Mouse (Mus musculus): ENCODE data around the gene Galnt11. TPM values are rescaled to one million over a fixed set of nuclear protein-coding genes. Genes with fewer than 3 reads are reported as not detected.
"Not testable (repeated sequence)": the region's sequence is repeated elsewhere in the genome, so short reads cannot be mapped to it uniquely, and the experiment has no call there.

Galnt11 gene
- polyA plus RNA-seq, 1 experiment = 5.2 TPM

DNA sequence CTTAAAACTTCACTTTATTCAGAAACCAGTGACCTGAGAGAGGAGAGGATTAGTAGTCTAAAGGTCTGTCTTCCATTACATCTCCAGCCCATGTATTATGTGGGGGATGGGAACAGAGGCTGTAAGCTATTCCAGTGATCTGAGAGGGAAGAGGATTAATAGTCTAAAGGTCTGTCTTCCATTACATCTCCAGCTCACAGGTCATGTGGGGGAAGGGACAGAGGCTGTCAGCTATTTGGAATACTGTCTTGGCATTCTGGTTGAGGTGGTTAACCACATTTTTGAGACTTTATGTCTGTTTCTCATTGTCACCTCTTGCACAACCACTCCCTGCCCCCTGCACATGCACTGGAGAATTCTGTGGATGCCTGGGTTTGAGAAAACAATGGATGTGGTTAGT is 34.0 kb upstream of the Galnt11 start:
- H3K4me3 ChIP-seq (ENCODE audit: control insufficient read depth, low read depth, low read length) = no peak overlapping the region
- H3K4me1 ChIP-seq (ENCODE audit: control insufficient read depth, insufficient read depth, low read length) = no peaks in the 10 kb centered on the region
- H3K27me3 ChIP-seq (ENCODE audit: control insufficient read depth, insufficient read depth, low read length) = no peaks in the 10 kb centered on the region
- TF ChIP-seq CTCF (IDR thresholded peaks at IDR 0.05; ENCODE audit: control insufficient read depth, insufficient read depth, insufficient replicate concordance, low read depth, low read length) (no peak), POLR2A (IDR thresholded peaks at IDR 0.05; ENCODE audit: control insufficient read depth, low read depth, low read length) (no peak)
- H3K27ac ChIP-seq (ENCODE audit: control insufficient read depth, insufficient read depth, low read depth, low read length) = no peak overlapping the region
- no peaks in the 10 kb centered on the region for H3K36me3 ChIP-seq (ENCODE audit: control insufficient read depth, insufficient read depth, low read length)

- H3K27me3 ChIP-seq (ENCODE audit: control insufficient read depth, insufficient read depth, low read length) = no peaks in the 10 kb centered on the region
- no peaks in the 10 kb centered on the region for H3K36me3 ChIP-seq (ENCODE audit: control insufficient read depth, insufficient read depth, low read length)
- no peak overlapping the region for H3K4me3 ChIP-seq (ENCODE audit: control insufficient read depth, low read depth, low read length)
- no peaks in the 10 kb centered on the region for H3K4me1 ChIP-seq (ENCODE audit: control insufficient read depth, insufficient read depth, low read length)
- H3K27ac ChIP-seq (ENCODE audit: control insufficient read depth, insufficient read depth, low read depth, low read length) = no peak overlapping the region
- peak; percentile 48; the same call in 1 of the 2 replicates for TF ChIP-seq CTCF (IDR thresholded peaks at IDR 0.05; ENCODE audit: control insufficient read depth, insufficient read depth, insufficient replicate concordance, low read depth, low read length)
- no peak for TF ChIP-seq POLR2A (IDR thresholded peaks at IDR 0.05; ENCODE audit: control insufficient read depth, low read depth, low read length)
Observed at GRCm38 (mm10) chr5:25188802-25189201, 32.9 kb upstream of the Galnt11 start.

DNA sequence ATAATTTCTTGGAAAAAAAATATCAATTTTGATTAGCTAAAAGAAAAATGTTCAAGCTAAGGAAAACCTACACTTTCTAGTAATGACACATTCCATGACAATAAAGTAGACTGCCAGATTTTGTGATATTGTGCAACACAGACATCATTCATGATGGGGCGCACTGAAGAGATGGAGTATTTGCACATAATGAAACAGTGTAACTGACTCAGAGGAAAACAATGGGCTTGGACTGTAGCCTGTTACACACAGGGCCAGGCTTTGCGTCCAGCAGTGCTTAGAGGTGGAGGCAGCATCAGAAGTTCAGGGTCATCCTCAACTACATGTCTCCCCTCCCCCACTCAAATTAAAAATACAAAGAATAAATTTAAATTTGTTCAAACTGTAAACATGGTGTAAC is 31.2 kb upstream of the Galnt11 start:
- Histone ChIP-seq H3K36me3 (ENCODE audit: control insufficient read depth, insufficient read depth, low read length) (no peaks in the 10 kb centered on the region), H3K27ac (ENCODE audit: control insufficient read depth, insufficient read depth, low read depth, low read length) (no peak overlapping the region), H3K4me1 (ENCODE audit: control insufficient read depth, insufficient read depth, low read length) (no peaks in the 10 kb centered on the region), H3K4me3 (ENCODE audit: control insufficient read depth, low read depth, low read length) (no peak overlapping the region), H3K27me3 (ENCODE audit: control insufficient read depth, insufficient read depth, low read length) (no peaks in the 10 kb centered on the region)
- TF ChIP-seq CTCF (IDR thresholded peaks at IDR 0.05; ENCODE audit: control insufficient read depth, insufficient read depth, insufficient replicate concordance, low read depth, low read length) (no peak), POLR2A (IDR thresholded peaks at IDR 0.05; ENCODE audit: control insufficient read depth, low read depth, low read length) (no peak)

DNA sequence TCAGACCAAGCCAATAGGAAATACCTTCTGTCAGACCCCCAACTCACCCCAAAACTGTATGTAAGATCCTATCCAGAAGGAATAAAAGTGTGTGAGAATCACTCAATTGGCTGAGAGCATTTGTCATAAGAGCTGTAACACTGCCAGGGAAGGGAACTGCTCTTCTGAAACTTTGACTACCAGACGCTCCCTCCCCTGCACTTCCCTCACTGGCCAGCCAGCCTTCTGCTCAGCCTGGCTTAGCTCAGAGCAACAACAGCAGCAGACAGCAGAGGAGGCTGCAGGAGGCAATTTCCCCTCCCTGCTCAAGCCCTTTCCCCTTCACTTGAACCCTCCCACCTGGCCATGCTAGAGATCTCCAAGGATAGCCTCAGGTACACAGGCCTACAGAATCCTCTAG is 9.8 kb upstream of the Galnt11 start:
- Histone ChIP-seq H3K36me3 (ENCODE audit: control insufficient read depth, insufficient read depth, low read length) (no peaks in the 10 kb centered on the region), H3K27ac (ENCODE audit: control insufficient read depth, insufficient read depth, low read depth, low read length) (no peak overlapping the region), H3K4me1 (ENCODE audit: control insufficient read depth, insufficient read depth, low read length) (no peaks in the 10 kb centered on the region), H3K4me3 (ENCODE audit: control insufficient read depth, low read depth, low read length) (no peak overlapping the region), H3K27me3 (ENCODE audit: control insufficient read depth, insufficient read depth, low read length) (no peaks in the 10 kb centered on the region)
- TF ChIP-seq POLR2A (IDR thresholded peaks at IDR 0.05; ENCODE audit: control insufficient read depth, low read depth, low read length) (no peak), CTCF (IDR thresholded peaks at IDR 0.05; ENCODE audit: control insufficient read depth, insufficient read depth, insufficient replicate concordance, low read depth, low read length) (no peak)

- H3K27me3 ChIP-seq (ENCODE audit: control insufficient read depth, insufficient read depth, low read length); H3K36me3 ChIP-seq (ENCODE audit: control insufficient read depth, insufficient read depth, low read length); H3K4me3 ChIP-seq (ENCODE audit: control insufficient read depth, low read depth, low read length); H3K27ac ChIP-seq (ENCODE audit: control insufficient read depth, insufficient read depth, low read depth, low read length); H3K4me1 ChIP-seq (ENCODE audit: control insufficient read depth, insufficient read depth, low read length): not testable (repeated sequence)
Observed at GRCm38 (mm10) chr5:25213216-25213615, 8.5 kb upstream of the Galnt11 start.

- Histone ChIP-seq H3K27ac (ENCODE audit: control insufficient read depth, insufficient read depth, low read depth, low read length) (no peak overlapping the region), H3K36me3 (ENCODE audit: control insufficient read depth, insufficient read depth, low read length) (no peaks in the 10 kb centered on the region), H3K4me1 (ENCODE audit: control insufficient read depth, insufficient read depth, low read length) (no peaks in the 10 kb centered on the region), H3K4me3 (ENCODE audit: control insufficient read depth, low read depth, low read length) (no peak overlapping the region), H3K27me3 (ENCODE audit: control insufficient read depth, insufficient read depth, low read length) (no peaks in the 10 kb centered on the region)
- TF ChIP-seq POLR2A (IDR thresholded peaks at IDR 0.05; ENCODE audit: control insufficient read depth, low read depth, low read length) (no peak), CTCF (IDR thresholded peaks at IDR 0.05; ENCODE audit: control insufficient read depth, insufficient read depth, insufficient replicate concordance, low read depth, low read length) (no peak)
Observed at GRCm38 (mm10) chr5:25215006-25215405, 6.7 kb upstream of the Galnt11 start.

DNA sequence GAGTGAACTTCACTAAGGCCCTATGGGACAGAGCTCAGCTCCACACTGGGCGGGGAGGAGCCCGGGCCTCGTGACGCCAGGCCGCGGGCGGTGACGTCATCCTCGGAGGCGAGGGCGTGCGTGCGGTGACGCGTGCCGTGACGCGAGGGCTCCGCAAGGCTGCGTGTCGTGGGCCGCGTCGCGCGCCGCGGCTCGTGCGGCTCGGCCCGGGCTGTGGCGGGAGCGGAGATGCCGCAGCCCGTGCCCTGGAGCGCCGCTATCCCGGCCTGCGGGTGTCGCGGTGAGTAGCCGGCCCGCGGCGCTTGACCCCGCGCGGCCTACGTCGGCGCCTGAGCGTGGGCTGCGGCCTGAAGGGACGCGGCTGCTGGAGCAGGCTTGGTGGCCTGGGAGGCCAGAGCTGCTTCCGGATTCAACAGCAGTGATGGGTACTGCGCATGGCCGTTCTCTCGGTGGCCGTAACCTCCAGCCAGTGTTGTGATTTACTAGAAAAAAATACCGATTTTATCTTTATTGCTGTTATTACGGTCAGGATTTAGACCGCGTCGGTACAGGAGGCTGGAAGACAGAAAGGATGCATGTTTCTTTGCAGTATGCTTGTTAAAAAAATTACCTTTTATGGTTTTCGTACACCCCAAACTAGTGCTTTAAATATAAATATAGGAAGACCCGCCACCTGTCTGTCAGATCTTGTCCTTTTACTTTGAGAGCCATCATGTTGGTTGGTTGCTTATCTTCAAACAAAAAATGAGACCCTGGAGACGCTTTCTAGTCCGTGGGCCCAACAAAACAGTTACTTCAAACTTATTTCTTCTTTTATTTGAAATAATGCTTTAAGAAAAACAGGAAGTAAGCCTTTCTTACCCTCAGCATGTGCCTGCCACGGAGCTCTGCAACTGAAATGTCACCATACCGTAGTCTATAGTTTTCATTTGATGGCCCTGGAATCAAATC is 1.3 kb downstream of the Galnt11 start, which contains the start of gene E130116L18Rik:
E130116L18Rik (minus strand) TSS at position 402 of the 951 bp plus-strand sequence.
- TF ChIP-seq CTCF (IDR thresholded peaks at IDR 0.05; ENCODE audit: control insufficient read depth, insufficient read depth, insufficient replicate concordance, low read depth, low read length) (no peak), POLR2A (IDR thresholded peaks at IDR 0.05; ENCODE audit: control insufficient read depth, low read depth, low read length) (peak; percentile 68)
- Histone ChIP-seq H3K27ac (ENCODE audit: control insufficient read depth, insufficient read depth, low read depth, low read length) (peak within 1 kb of the TSS; percentile 54), H3K36me3 (ENCODE audit: control insufficient read depth, insufficient read depth, low read length) (no peaks in the 10 kb centered on the region), H3K27me3 (ENCODE audit: control insufficient read depth, insufficient read depth, low read length) (no peaks in the 10 kb centered on the region), H3K4me3 (ENCODE audit: control insufficient read depth, low read depth, low read length) (peak within 1 kb of the TSS; percentile 71), H3K4me1 (ENCODE audit: control insufficient read depth, insufficient read depth, low read length) (peaks cover 3% of the 10 kb centered on the region; the same call in 1 of the 2 replicates)

- H3K27me3 ChIP-seq (ENCODE audit: control insufficient read depth, insufficient read depth, low read length); H3K27ac ChIP-seq (ENCODE audit: control insufficient read depth, insufficient read depth, low read depth, low read length); H3K4me3 ChIP-seq (ENCODE audit: control insufficient read depth, low read depth, low read length); H3K36me3 ChIP-seq (ENCODE audit: control insufficient read depth, insufficient read depth, low read length); H3K4me1 ChIP-seq (ENCODE audit: control insufficient read depth, insufficient read depth, low read length): not testable (repeated sequence)
Observed at GRCm38 (mm10) chr5:25224377-25224776, 2.7 kb downstream of the Galnt11 start.
